13 mouse cellular contexts compared by ENCODE assay signal in genomic region chr12:82588017-82588416, GRCm38 (mm10). TPM values are rescaled to one million over a fixed set of nuclear protein-coding genes. Genes with fewer than 3 reads are reported as not detected.
A peak's percentile ranks its signal among the peaks of the same experiment; 100 is the strongest.
DNase-seq lines count a peak whose midpoint lies in the region; ATAC-seq and TF ChIP-seq lines count a peak whose summit lies in the region.
"Had no signal": no experiment of that assay in that cellular context is flagged by ENCODE, and none has a peak within 500 bp of the region (broad histone marks: within the 10 kb centered on the region; RNA-seq: fewer than 3 reads in every experiment).

Gene Rgs6 (plus strand): TSS chr12:82588292.

- no peaks in the 10 kb centered on the region for H3K9me3 ChIP-seq in forebrain, embryonic 15.5 days
- no peaks in the 10 kb centered on the region for H3K9me3 ChIP-seq in forebrain, embryonic 14.5 days (replicated peaks; ENCODE audit: control insufficient read depth, low read length)
- H3K9me3 ChIP-seq in hindbrain, postnatal 0 days (ENCODE audit: low read length) = no peaks in the 10 kb centered on the region
- H3K9me3 ChIP-seq in midbrain, embryonic 16.5 days (replicated peaks; ENCODE audit: control insufficient read depth, low read length, poor library complexity, severe bottlenecking) = no peaks in the 10 kb centered on the region

- no peak within 1 kb of the TSS for H3K4me3 ChIP-seq in forebrain, embryonic 15.5 days
- no peak within 1 kb of the TSS for H3K4me3 ChIP-seq in forebrain, embryonic 14.5 days (ENCODE audit: low read depth, low read length)
- no peak within 1 kb of the TSS for H3K4me3 ChIP-seq in hindbrain, postnatal 0 days (ENCODE audit: low read length)
- no peak within 1 kb of the TSS for H3K4me3 ChIP-seq in midbrain, embryonic 16.5 days (ENCODE audit: low read depth, low read length)
- H3K4me3 ChIP-seq: limb, embryonic 13.5 days; myocyte had no signal

- intact Hi-C loops in gastrocnemius, postnatal 36 days (cut with DNase I) = no loop called here

- H3K36me3 ChIP-seq in forebrain, embryonic 15.5 days = no peaks in the 10 kb centered on the region
- H3K36me3 ChIP-seq in forebrain, embryonic 14.5 days (ENCODE audit: control insufficient read depth, insufficient read depth, low read length) = no peaks in the 10 kb centered on the region
- H3K36me3 ChIP-seq in hindbrain, postnatal 0 days (ENCODE audit: insufficient read depth, low read length) = no peaks in the 10 kb centered on the region
- H3K36me3 ChIP-seq in midbrain, embryonic 16.5 days (ENCODE audit: control insufficient read depth, insufficient read depth, low read length) = no peaks in the 10 kb centered on the region
- H3K36me3 ChIP-seq: limb, embryonic 13.5 days had no signal

- DNase-seq in forebrain, embryonic 14.5 days (ENCODE audit: low spot score) = no peak
- no peak for DNase-seq in layer of hippocampus, postnatal 25 days (ENCODE audit: extremely low spot score in 1 of 2, low spot score in 1 of 2)
- no peak for DNase-seq in layer of hippocampus, postnatal 36 days
- no peak for DNase-seq in hindbrain, postnatal 0 days (ENCODE audit: low spot score)
- no peak for DNase-seq in gastrocnemius, postnatal 36 days
- DNase-seq in frontal cortex, postnatal 14 days (ENCODE audit: low spot score in 2 of 2) = no peak
- DNase-seq: adrenal gland, postnatal 10 days; cerebellum, adult 18-20 months had no signal

- no peak for ATAC-seq in forebrain, embryonic 15.5 days (replicated peaks)
- ATAC-seq in forebrain, embryonic 14.5 days = no peak
- ATAC-seq in hindbrain, postnatal 0 days = no peak
- ATAC-seq in midbrain, embryonic 16.5 days = no peak

- no peak within 1 kb of the TSS for H3K27ac ChIP-seq in forebrain, embryonic 15.5 days (replicated peaks)
- H3K27ac ChIP-seq in forebrain, embryonic 14.5 days (ENCODE audit: low read depth, low read length) = no peak within 1 kb of the TSS
- no peak within 1 kb of the TSS for H3K27ac ChIP-seq in hindbrain, postnatal 0 days
- H3K27ac ChIP-seq in midbrain, embryonic 16.5 days (ENCODE audit: low read length) = no peak within 1 kb of the TSS
- H3K27ac ChIP-seq: limb, embryonic 13.5 days had no signal

- WGBS in forebrain, embryonic 15.5 days = 89% methylated on average over 2 of the region's 2 CpGs
- 87% methylated on average over 2 of the region's 2 CpGs for WGBS in forebrain, embryonic 14.5 days
- 64% methylated on average over 2 of the region's 2 CpGs for WGBS in hindbrain, postnatal 0 days
- WGBS in midbrain, embryonic 16.5 days = 82% methylated on average over 2 of the region's 2 CpGs

- no peak for TF ChIP-seq CTCF in hindbrain, postnatal 0 days (IDR thresholded peaks at IDR 0.05; ENCODE audit: low read depth)

- 0 out of 2 replicates have a peak, but pooled peaks cover 7% of the 10 kb centered on the region for H3K4me1 ChIP-seq in forebrain, embryonic 15.5 days
- H3K4me1 ChIP-seq in forebrain, embryonic 14.5 days (ENCODE audit: control insufficient read depth, insufficient read depth, low read length) = no peaks in the 10 kb centered on the region
- no peaks in the 10 kb centered on the region for H3K4me1 ChIP-seq in hindbrain, postnatal 0 days (ENCODE audit: insufficient read depth, low read length)
- H3K4me1 ChIP-seq in midbrain, embryonic 16.5 days (ENCODE audit: control insufficient read depth, insufficient read depth, low read length) = no peaks in the 10 kb centered on the region
- H3K4me1 ChIP-seq: limb, embryonic 13.5 days had no signal

- H3K27me3 ChIP-seq in forebrain, embryonic 15.5 days = no peaks in the 10 kb centered on the region
- H3K27me3 ChIP-seq in forebrain, embryonic 14.5 days (replicated peaks; ENCODE audit: control insufficient read depth, insufficient read depth, low read length) = no peaks in the 10 kb centered on the region
- no peaks in the 10 kb centered on the region for H3K27me3 ChIP-seq in hindbrain, postnatal 0 days (ENCODE audit: insufficient read depth, low read length)
- H3K27me3 ChIP-seq in midbrain, embryonic 16.5 days (ENCODE audit: control insufficient read depth, insufficient read depth, low read depth, low read length) = no peaks in the 10 kb centered on the region

- H3K9ac ChIP-seq in forebrain, embryonic 15.5 days (replicated peaks) = no peak within 1 kb of the TSS
- H3K9ac ChIP-seq in forebrain, embryonic 14.5 days (ENCODE audit: low read length) = no peak within 1 kb of the TSS
- H3K9ac ChIP-seq in hindbrain, postnatal 0 days (replicated peaks; ENCODE audit: low read length) = no peak within 1 kb of the TSS
- H3K9ac ChIP-seq in midbrain, embryonic 16.5 days (ENCODE audit: low read depth, low read length) = no peak within 1 kb of the TSS
- H3K9ac ChIP-seq: limb, embryonic 13.5 days had no signal

- no peak within 1 kb of the TSS for H3K4me2 ChIP-seq in forebrain, embryonic 15.5 days (replicated peaks)
- no peak within 1 kb of the TSS for H3K4me2 ChIP-seq in forebrain, embryonic 14.5 days (ENCODE audit: low read length)
- peak within 1 kb of the TSS; percentile 21; the same call in 1 of the 2 replicates for H3K4me2 ChIP-seq in hindbrain, postnatal 0 days (ENCODE audit: low read depth, low read length)
- H3K4me2 ChIP-seq in midbrain, embryonic 16.5 days (ENCODE audit: low read length) = no peak within 1 kb of the TSS
- H3K4me2 ChIP-seq: limb, embryonic 13.5 days had no signal

RNA-seq across cellular contexts. Expression of gene Rgs6, which starts in this region (rescaled TPM):
- polyA plus RNA-seq in forebrain, embryonic 15.5 days (2015; fragmentation: Nextera tagmentation; extraction: Ambion mirVana) = 11.6 and 12.8 TPM in 2 replicates
- 5.0 and 7.0 TPM in 2 replicates for polyA plus RNA-seq in forebrain, embryonic 14.5 days (2014; fragmentation: Nextera tagmentation; extraction: Ambion mirVana)
- 10 to 100 TPM; 11.6 to 13.4 TPM for total RNA-seq in layer of hippocampus, postnatal 25 days (2021)
- total RNA-seq in layer of hippocampus, postnatal 36 days (2021) = 10 to 100 TPM in 1 of 2 experiments, 1 to 10 TPM in 1; 9.8 to 12.9 TPM
- 14.3 and 17.8 TPM in 2 replicates for total RNA-seq in hindbrain, postnatal 0 days (2014; rRNA removed)
- 11.6 and 16.4 TPM in 2 replicates for polyA plus RNA-seq in hindbrain, postnatal 0 days (2015; fragmentation: Nextera tagmentation; extraction: Ambion mirVana)
- polyA plus RNA-seq in midbrain, embryonic 16.5 days (2015; fragmentation: Nextera tagmentation; extraction: Ambion mirVana) = 17.8 and 17.9 TPM in 2 replicates
- under 1 TPM; 0.44 to 0.48 TPM for total RNA-seq in gastrocnemius, postnatal 36 days (2021)
- total RNA-seq: hematopoietic stem cell, adult 5-6 weeks had no signal
- polyA plus RNA-seq: myocyte had no signal

Comparison
In these comparisons a context has a peak if more than half of its experiments do, and no peak if none do; other contexts are left out.
1. RNA of gene Rgs6 (total RNA-seq): 14.3 to 17.8 TPM in hindbrain, postnatal 0 days, 11.6 to 13.4 TPM in layer of hippocampus, postnatal 25 days and 9.8 to 12.9 TPM in layer of hippocampus, postnatal 36 days; 0.44 to 0.48 TPM in gastrocnemius, postnatal 36 days; every median in the first group is over 4 times any median in the second.